Mouse (Mus musculus): ENCODE data around the gene Tmem127. TPM values are rescaled to one million over a fixed set of nuclear protein-coding genes. Genes with fewer than 3 reads are reported as not detected.
"Not testable (repeated sequence)": the region's sequence is repeated elsewhere in the genome, so short reads cannot be mapped to it uniquely, and the experiment has no call there.

Gene Tmem127
- polyA plus RNA-seq, 1 experiment = 46.2 TPM

GRCm38 (mm10) chr2:127259340-127259739 is 11.6 kb downstream of the Tmem127 start:
- Histone ChIP-seq H3K4me3 (ENCODE audit: insufficient read depth, low read length) (no peak overlapping the region), H3K27ac (ENCODE audit: insufficient read depth, low read depth, low read length) (no peak overlapping the region), H3K4me1 (ENCODE audit: control insufficient read depth, insufficient read depth, low read length) (no peaks in the 10 kb centered on the region)
- no peak for TF ChIP-seq POLR2A (IDR thresholded peaks at IDR 0.05; ENCODE audit: borderline replicate concordance, low read depth, low read length)
- no peak for TF ChIP-seq CTCF (IDR thresholded peaks at IDR 0.05; ENCODE audit: low read depth, low read length)

GRCm38 (mm10) chr2:127262480-127262879 is 14.8 kb downstream of the Tmem127 start:
- Histone ChIP-seq H3K4me3 (ENCODE audit: insufficient read depth, low read length) (no peak overlapping the region), H3K27ac (ENCODE audit: insufficient read depth, low read depth, low read length) (no peak overlapping the region), H3K4me1 (ENCODE audit: control insufficient read depth, insufficient read depth, low read length) (no peaks in the 10 kb centered on the region)
- no peak for TF ChIP-seq POLR2A (IDR thresholded peaks at IDR 0.05; ENCODE audit: borderline replicate concordance, low read depth, low read length)
- no peak for TF ChIP-seq CTCF (IDR thresholded peaks at IDR 0.05; ENCODE audit: low read depth, low read length)

GRCm38 (mm10) chr2:127267854-127268253 is 20.1 kb downstream of the Tmem127 start:
- H3K27ac ChIP-seq (ENCODE audit: insufficient read depth, low read depth, low read length) = no peak overlapping the region
- no peak overlapping the region for H3K4me3 ChIP-seq (ENCODE audit: insufficient read depth, low read length)
- no peak for TF ChIP-seq CTCF (IDR thresholded peaks at IDR 0.05; ENCODE audit: low read depth, low read length)
- TF ChIP-seq POLR2A (IDR thresholded peaks at IDR 0.05; ENCODE audit: borderline replicate concordance, low read depth, low read length) = no peak
- H3K4me1 ChIP-seq (ENCODE audit: control insufficient read depth, insufficient read depth, low read length) = peaks cover 5% of the 10 kb centered on the region

GRCm38 (mm10) chr2:127269491-127270299 is 22.0 kb downstream of the Tmem127 start, which contains the start of gene Stard7:
Gene Stard7, plus strand, starts transcription at chr2:127270218.
- Histone ChIP-seq H3K4me3 (ENCODE audit: insufficient read depth, low read length) (peak within 1 kb of the TSS; percentile 83), H3K27ac (ENCODE audit: insufficient read depth, low read depth, low read length) (peak within 1 kb of the TSS; percentile 77), H3K4me1 (ENCODE audit: control insufficient read depth, insufficient read depth, low read length) (peaks cover 15% of the 10 kb centered on the region)
- no peak for TF ChIP-seq CTCF (IDR thresholded peaks at IDR 0.05; ENCODE audit: low read depth, low read length)
- TF ChIP-seq POLR2A (IDR thresholded peaks at IDR 0.05; ENCODE audit: borderline replicate concordance, low read depth, low read length) = peak; percentile 50; the same call in 1 of the 2 replicates

- peak overlapping the region; percentile 77 for H3K27ac ChIP-seq (ENCODE audit: insufficient read depth, low read depth, low read length)
- TF ChIP-seq POLR2A (IDR thresholded peaks at IDR 0.05; ENCODE audit: borderline replicate concordance, low read depth, low read length) = no peak
- no peak for TF ChIP-seq CTCF (IDR thresholded peaks at IDR 0.05; ENCODE audit: low read depth, low read length)
- peaks cover 21% of the 10 kb centered on the region for H3K4me1 ChIP-seq (ENCODE audit: control insufficient read depth, insufficient read depth, low read length)
- peak overlapping the region; percentile 83 for H3K4me3 ChIP-seq (ENCODE audit: insufficient read depth, low read length)
Measured at GRCm38 (mm10) chr2:127270300-127271041, 22.8 kb downstream of the Tmem127 start.

GRCm38 (mm10) chr2:127271042-127271515 is 23.4 kb downstream of the Tmem127 start:
- no peak for TF ChIP-seq POLR2A (IDR thresholded peaks at IDR 0.05; ENCODE audit: borderline replicate concordance, low read depth, low read length)
- TF ChIP-seq CTCF (IDR thresholded peaks at IDR 0.05; ENCODE audit: low read depth, low read length) = no peak
- Histone ChIP-seq H3K4me1 (ENCODE audit: control insufficient read depth, insufficient read depth, low read length) (peaks cover 26% of the 10 kb centered on the region), H3K27ac (ENCODE audit: insufficient read depth, low read depth, low read length) (peak overlapping the region; percentile 77), H3K4me3 (ENCODE audit: insufficient read depth, low read length) (peak overlapping the region; percentile 83)

GRCm38 (mm10) chr2:127272049-127272448 is 24.3 kb downstream of the Tmem127 start:
- H3K27ac ChIP-seq (ENCODE audit: insufficient read depth, low read depth, low read length); H3K4me3 ChIP-seq (ENCODE audit: insufficient read depth, low read length): not testable (repeated sequence)
- peaks cover 31% of the 10 kb centered on the region for H3K4me1 ChIP-seq (ENCODE audit: control insufficient read depth, insufficient read depth, low read length)

- Histone ChIP-seq H3K4me3 (ENCODE audit: insufficient read depth, low read length) (no peak overlapping the region), H3K4me1 (ENCODE audit: control insufficient read depth, insufficient read depth, low read length) (peaks cover 31% of the 10 kb centered on the region), H3K27ac (ENCODE audit: insufficient read depth, low read depth, low read length) (no peak overlapping the region)
- TF ChIP-seq POLR2A (IDR thresholded peaks at IDR 0.05; ENCODE audit: borderline replicate concordance, low read depth, low read length) (no peak), CTCF (IDR thresholded peaks at IDR 0.05; ENCODE audit: low read depth, low read length) (no peak)
Measured at GRCm38 (mm10) chr2:127272806-127273205, 25.1 kb downstream of the Tmem127 start.

- no peak for TF ChIP-seq POLR2A (IDR thresholded peaks at IDR 0.05; ENCODE audit: borderline replicate concordance, low read depth, low read length)
- no peak for TF ChIP-seq CTCF (IDR thresholded peaks at IDR 0.05; ENCODE audit: low read depth, low read length)
- Histone ChIP-seq H3K4me3 (ENCODE audit: insufficient read depth, low read length) (no peak overlapping the region), H3K27ac (ENCODE audit: insufficient read depth, low read depth, low read length) (peak overlapping the region; percentile 41; the same call in 1 of the 2 replicates), H3K4me1 (ENCODE audit: control insufficient read depth, insufficient read depth, low read length) (peaks cover 33% of the 10 kb centered on the region)
Measured at GRCm38 (mm10) chr2:127274590-127274989, 26.9 kb downstream of the Tmem127 start.
